Mouse (Mus musculus) heart, embryonic 14.5 days (tissue): ENCODE results near the gene Fcor. TPM values are rescaled to one million over a fixed set of nuclear protein-coding genes. Genes with fewer than 3 reads are reported as not detected.

ENCODE experiments used
- ATAC-seq: fragments of 200-750 bp; cut with Nextera tagmentation; 2 replicates; pipeline ENCODE4 v1.8.0; 2017; ENCODE audit warnings: low read depth, moderate TSS enrichment; ENCODE audit not compliant: insufficient number of reproducible peaks, insufficient read depth, low FRiP score
- H3K27ac ChIP-seq, 2 experiments: fragments of 200-500 bp in 1 of 2; fragments of 300-500 bp in 1 of 2; sonication (generic) in 1 of 2; replicated peaks in 1 of 2; 2 replicates each; pipeline ENCODE4 v1.5.1; 2012 to 2014; ENCODE audit warnings: low read depth in 2 of 2, low read length in 2 of 2, control low read depth in 1 of 2, mild to moderate bottlenecking in 1 of 2, mixed read lengths in 1 of 2; ENCODE audit not compliant: control insufficient read depth in 1 of 2, insufficient read depth in 1 of 2
- H3K27me3 ChIP-seq: fragments of 300-500 bp; sonication (generic); 2 replicates; pipeline ENCODE4 v1.6.1; 2014; ENCODE audit warnings: mild to moderate bottlenecking, low read length, control low read depth; ENCODE audit not compliant: control insufficient read depth, insufficient read depth
- H3K36me3 ChIP-seq: fragments of 300-500 bp; sonication (generic); 2 replicates; pipeline ENCODE4 v1.6.1; 2014; ENCODE audit warnings: mild to moderate bottlenecking, control low read depth, low read length, mixed read lengths; ENCODE audit not compliant: control insufficient read depth, insufficient read depth
- H3K4me1 ChIP-seq, 2 experiments: fragments of 200-500 bp in 1 of 2; fragments of 300-500 bp in 1 of 2; sonication (generic) in 1 of 2; 2 replicates each; pipeline ENCODE4 v1.6.1; 2012 to 2014; ENCODE audit warnings: low read length in 2 of 2, control low read depth in 1 of 2, mixed read lengths in 1 of 2; ENCODE audit not compliant: control insufficient read depth in 2 of 2, insufficient read depth in 2 of 2
- H3K4me2 ChIP-seq: fragments of 300-500 bp; sonication (generic); 2 replicates; pipeline ENCODE4 v1.6.1; 2014; ENCODE audit warnings: mild to moderate bottlenecking, low read length
- H3K4me3 ChIP-seq, 2 experiments: fragments of 200-500 bp in 1 of 2; fragments of 300-500 bp in 1 of 2; sonication (generic) in 1 of 2; 2 replicates each; pipeline ENCODE4 v1.5.1; 2012 to 2014; ENCODE audit warnings: low read length in 2 of 2, mild to moderate bottlenecking in 2 of 2, control low read depth in 1 of 2, low read depth in 1 of 2, moderate library complexity in 1 of 2; ENCODE audit not compliant: control insufficient read depth in 1 of 2, insufficient read depth in 1 of 2
- H3K9ac ChIP-seq: fragments of 300-500 bp; sonication (generic); 2 replicates; pipeline ENCODE4 v1.6.1; 2014; ENCODE audit warnings: mild to moderate bottlenecking, low read length
- H3K9me3 ChIP-seq: fragments of 300-500 bp; sonication (generic); 2 replicates; pipeline ENCODE4 v1.6.1; 2016; ENCODE audit warnings: low read length, control low read depth; ENCODE audit not compliant: control insufficient read depth
- WGBS: fragments of 180-500 bp; shearing (Covaris S2); extraction: QIAGEN DNeasy Blood & Tissue Kit; methylation state at CpG from one replicate; pipeline ENCODE4 v1.1.7; 2014; 5-methylcytosine and 5-hydroxymethylcytosine counted together
- polyA plus RNA-seq: library from polyadenylated mRNA; unstranded; fragments of >200 nt; fragmentation: Nextera tagmentation; extraction: Ambion mirVana; gene quantifications from 2 replicates; pipeline ENCODE4 v1.2.1, GENCODE M21; 2014

Gene Fcor
- polyA plus RNA-seq, 1 experiment from 2014 or later: 10.0 TPM

DNA sequence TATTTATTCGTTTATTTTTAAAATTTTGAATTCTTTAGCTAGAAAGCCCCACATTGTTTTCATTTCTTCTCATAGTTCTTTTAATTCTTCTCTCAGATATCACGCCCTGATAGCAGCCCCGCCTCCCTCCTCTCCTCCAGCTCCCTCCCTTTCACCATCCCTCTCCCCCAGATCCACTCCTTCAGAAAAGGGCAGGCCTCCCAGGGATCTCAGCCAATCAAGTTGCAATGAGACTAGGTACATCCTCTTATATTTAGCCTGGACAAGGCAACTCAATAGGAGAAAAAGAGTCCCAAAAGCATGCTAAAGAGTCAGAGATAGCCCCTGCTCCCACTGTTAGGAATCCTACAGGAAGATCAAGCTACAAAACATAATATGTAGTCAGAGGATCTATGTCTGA, 2.5 kb upstream of the Fcor start:
- H3K27ac ChIP-seq: no peak overlapping the region
- 39% methylated on average over 3 of the region's 3 CpGs for WGBS

DNA sequence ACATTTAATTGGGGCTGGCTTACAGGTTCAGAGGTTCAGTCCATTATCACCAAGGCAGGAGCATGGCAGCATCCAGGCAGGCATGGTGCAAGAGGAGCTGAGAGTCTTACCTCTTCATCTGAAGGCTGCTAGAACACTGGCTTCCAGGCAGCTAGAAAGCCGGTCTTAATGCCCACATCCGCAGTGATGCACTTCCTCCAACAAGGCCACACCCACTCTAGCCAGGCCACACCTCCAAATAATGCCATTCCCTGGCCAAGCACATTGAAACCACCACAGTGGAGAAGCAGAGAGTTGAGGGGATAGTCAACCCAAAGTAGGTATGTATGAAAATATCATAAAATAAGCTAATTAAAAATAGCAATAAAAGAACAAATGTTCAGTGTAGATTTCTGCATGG, 1.8 kb downstream of the Fcor start:
- Histone ChIP-seq H3K9ac (no peak overlapping the region), H3K27me3 (no peaks in the 10 kb centered on the region), H3K36me3 (no peaks in the 10 kb centered on the region), H3K4me3 (no peak overlapping the region), H3K9me3 (no peaks in the 10 kb centered on the region), H3K4me1 (peaks cover 0 to 4% of the 10 kb centered on the region in 2 experiments; a peak in 1 of 4 replicates), H3K4me2 (no peak overlapping the region), H3K27ac (no peak overlapping the region)
- no peak for ATAC-seq
- 72% methylated on average over 2 of the region's 2 CpGs for WGBS

More for the DNA sequence above, 2.5 kb upstream of the Fcor start:
- peaks cover 2 to 15% of the 10 kb centered on the region in 2 experiments; a peak in 3 of 4 replicates for H3K4me1 ChIP-seq
- H3K36me3 ChIP-seq: peaks cover 12% of the 10 kb centered on the region
- no peak overlapping the region for H3K4me3 ChIP-seq
- no peaks in the 10 kb centered on the region for H3K27me3 ChIP-seq
- no peaks in the 10 kb centered on the region for H3K9me3 ChIP-seq
- no peak for ATAC-seq
- H3K9ac ChIP-seq: no peak overlapping the region
- H3K4me2 ChIP-seq: no peak overlapping the region

DNA sequence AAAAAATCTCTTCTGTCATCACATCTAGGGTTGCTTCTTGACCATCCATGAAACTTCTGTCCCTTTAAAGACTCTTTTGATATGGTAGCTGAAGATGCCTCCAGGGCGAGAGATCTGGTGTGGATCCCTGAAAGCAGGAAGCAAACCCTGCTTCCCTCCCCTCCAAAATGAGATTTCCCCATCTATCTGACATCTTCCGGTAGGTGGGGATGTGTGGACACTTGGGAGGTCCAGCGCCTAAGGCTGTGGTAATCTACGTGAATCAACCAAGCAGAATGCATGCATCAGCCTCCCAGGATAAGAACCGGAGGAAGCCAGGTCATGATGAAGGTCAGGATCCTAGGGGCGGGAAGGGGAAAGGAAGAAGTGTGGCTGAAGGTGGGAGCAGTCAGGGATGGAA, 6.7 kb downstream of the Fcor start, which contains the start of gene Mcemp1:
Gene Mcemp1, plus strand, starts transcription at position 248 of the 400 bp plus-strand sequence.
- H3K4me3 ChIP-seq: no peak within 1 kb of the TSS
- no peaks in the 10 kb centered on the region for H3K27me3 ChIP-seq
- ATAC-seq: no peak
- H3K4me2 ChIP-seq: no peak within 1 kb of the TSS
- H3K9ac ChIP-seq: no peak within 1 kb of the TSS
- H3K4me1 ChIP-seq: no peaks in the 10 kb centered on the region
- no peaks in the 10 kb centered on the region for H3K9me3 ChIP-seq
- WGBS: 60% methylated on average over 6 of the region's 6 CpGs
- H3K36me3 ChIP-seq: no peaks in the 10 kb centered on the region
- H3K27ac ChIP-seq: no peak within 1 kb of the TSS

DNA sequence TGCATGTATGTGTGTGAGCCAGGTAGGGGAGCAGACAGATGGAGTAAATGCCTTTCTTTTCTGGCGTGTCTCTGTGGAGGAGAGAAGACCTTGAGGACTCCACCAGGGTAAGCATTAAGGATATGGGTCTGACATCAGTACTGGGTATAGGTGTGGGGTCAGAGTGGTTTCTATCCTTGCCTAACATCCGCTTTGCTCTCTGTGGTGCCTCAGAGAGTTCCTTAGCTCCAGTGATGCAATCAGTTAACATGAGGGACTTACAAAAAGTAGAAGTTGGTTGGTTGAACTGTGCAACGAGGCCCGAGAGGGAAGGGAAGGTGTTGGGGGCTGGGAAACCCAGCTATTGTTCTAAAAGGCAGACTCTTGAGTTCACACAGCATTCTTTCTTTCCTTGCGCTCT, 7.8 kb downstream of the Fcor start:
- H3K9ac ChIP-seq: no peak overlapping the region
- no peaks in the 10 kb centered on the region for H3K4me1 ChIP-seq
- H3K36me3 ChIP-seq: no peaks in the 10 kb centered on the region
- H3K9me3 ChIP-seq: no peaks in the 10 kb centered on the region
- no peak for ATAC-seq
- no peak overlapping the region for H3K4me3 ChIP-seq
- H3K4me2 ChIP-seq: no peak overlapping the region
- 64% methylated on average over 5 of the region's 5 CpGs for WGBS
- H3K27me3 ChIP-seq: no peaks in the 10 kb centered on the region
- H3K27ac ChIP-seq: no peak overlapping the region

DNA sequence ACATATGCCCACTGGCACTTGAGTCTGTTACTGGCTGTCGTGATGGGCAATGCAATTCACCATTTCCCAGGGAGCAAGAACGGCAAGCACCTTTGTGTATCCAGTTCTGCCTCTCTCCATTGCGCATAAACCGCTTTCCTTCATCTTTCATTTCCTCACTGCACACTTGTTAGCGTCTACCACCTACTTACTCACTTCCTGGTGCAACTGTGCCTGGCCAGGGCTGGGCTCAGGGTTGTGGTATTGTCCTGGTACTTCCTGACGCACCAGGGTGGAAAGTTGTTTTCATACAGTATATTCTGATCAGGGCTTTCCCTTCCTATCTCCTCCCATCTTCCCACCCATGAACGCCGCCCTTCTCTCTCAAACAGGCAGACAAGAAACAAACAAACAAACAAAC, 11.3 kb downstream of the Fcor start:
- Histone ChIP-seq H3K27ac (no peak overlapping the region), H3K27me3 (no peaks in the 10 kb centered on the region), H3K9me3 (no peaks in the 10 kb centered on the region), H3K4me3 (no peak overlapping the region), H3K4me1 (no peaks in the 10 kb centered on the region), H3K9ac (no peak overlapping the region), H3K4me2 (no peak overlapping the region), H3K36me3 (no peaks in the 10 kb centered on the region)
- 62% methylated on average over 8 of the region's 8 CpGs for WGBS
- ATAC-seq: no peak

DNA sequence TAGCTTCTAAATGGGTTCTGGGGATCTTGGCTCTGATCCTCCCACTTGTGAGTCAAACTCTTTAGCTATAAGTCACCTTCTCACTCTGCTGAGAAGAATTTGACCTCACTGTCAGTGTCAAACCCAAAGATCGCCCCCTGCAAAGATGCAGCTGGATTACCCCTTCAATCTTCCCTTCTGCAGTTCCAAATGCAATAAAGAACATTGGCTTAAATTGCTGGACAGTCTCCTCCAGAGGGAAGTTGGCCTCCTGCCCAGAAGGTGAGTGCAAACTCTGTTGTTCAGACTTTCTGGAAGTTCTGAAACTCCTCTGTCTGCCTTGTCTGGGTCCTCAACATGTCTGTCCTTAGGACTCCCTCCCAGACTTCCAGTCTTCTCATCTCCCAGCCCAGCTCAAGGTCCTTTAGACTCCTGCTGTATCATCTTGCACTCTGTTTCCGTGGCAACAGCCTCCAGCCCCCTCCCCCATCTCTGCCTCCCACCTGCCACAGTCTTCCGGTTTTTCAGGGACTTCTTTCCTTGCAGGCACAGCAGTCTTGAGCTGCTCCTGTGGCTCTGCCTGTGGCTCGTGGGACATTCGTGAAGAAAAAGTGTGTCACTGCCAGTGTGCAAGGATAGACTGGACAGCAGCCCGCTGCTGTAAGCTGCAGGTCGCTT, 15.3 kb downstream of the Fcor start:
- H3K27ac ChIP-seq: no peak overlapping the region
- H3K36me3 ChIP-seq: no peaks in the 10 kb centered on the region
- H3K4me2 ChIP-seq: no peak overlapping the region
- no peak for ATAC-seq
- H3K9me3 ChIP-seq: no peaks in the 10 kb centered on the region
- no peaks in the 10 kb centered on the region for H3K4me1 ChIP-seq
- no peak overlapping the region for H3K4me3 ChIP-seq
- H3K9ac ChIP-seq: no peak overlapping the region
- 28% methylated on average over 7 of the region's 7 CpGs for WGBS
- no peaks in the 10 kb centered on the region for H3K27me3 ChIP-seq

DNA sequence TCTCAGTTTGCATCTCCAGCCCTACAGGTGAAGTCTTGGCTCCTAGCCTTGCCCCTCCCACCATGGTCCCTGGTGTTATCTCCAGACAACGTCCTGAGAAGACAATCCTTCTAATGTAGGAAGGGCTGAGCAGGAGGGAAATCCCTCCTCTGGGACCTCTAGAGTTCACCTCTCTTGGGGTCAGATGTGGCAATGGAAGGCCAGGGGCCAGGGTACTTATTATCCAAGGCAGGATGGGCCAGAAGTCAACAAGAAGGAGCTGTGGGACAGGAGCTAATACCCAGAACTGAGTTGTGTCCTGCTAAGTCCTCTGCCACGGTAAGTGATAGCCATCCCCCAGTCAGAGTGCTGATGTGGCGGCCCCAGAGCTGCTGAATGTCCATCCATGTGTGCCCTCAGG, 16.6 kb downstream of the Fcor start, which contains the start of gene Retn:
Gene Retn, plus strand, starts transcription at position 245 of the 400 bp plus-strand sequence.
- H3K4me3 ChIP-seq: no peak within 1 kb of the TSS
- no peak for ATAC-seq
- no peak within 1 kb of the TSS for H3K9ac ChIP-seq
- WGBS: 42% methylated on average over 3 of the region's 3 CpGs
- no peak within 1 kb of the TSS for H3K4me2 ChIP-seq
- no peak within 1 kb of the TSS for H3K27ac ChIP-seq
- no peaks in the 10 kb centered on the region for H3K36me3 ChIP-seq
- H3K4me1 ChIP-seq: no peaks in the 10 kb centered on the region
- no peaks in the 10 kb centered on the region for H3K27me3 ChIP-seq
- no peaks in the 10 kb centered on the region for H3K9me3 ChIP-seq
